Mouse (Mus musculus) right cerebral cortex, postnatal 4 days (tissue): ENCODE measurements at regions not wholly inside any gene's neighbourhood (a gene's known extent, or its start where the extent isn't known, plus 50 kb on each side); places are given as distances from the start of the nearest gene placed in this dataset.

Experiments
- DNase-seq: peaks from one replicate; pipeline ENCODE4 v3.0.0-alpha.2; 2022

DNA sequence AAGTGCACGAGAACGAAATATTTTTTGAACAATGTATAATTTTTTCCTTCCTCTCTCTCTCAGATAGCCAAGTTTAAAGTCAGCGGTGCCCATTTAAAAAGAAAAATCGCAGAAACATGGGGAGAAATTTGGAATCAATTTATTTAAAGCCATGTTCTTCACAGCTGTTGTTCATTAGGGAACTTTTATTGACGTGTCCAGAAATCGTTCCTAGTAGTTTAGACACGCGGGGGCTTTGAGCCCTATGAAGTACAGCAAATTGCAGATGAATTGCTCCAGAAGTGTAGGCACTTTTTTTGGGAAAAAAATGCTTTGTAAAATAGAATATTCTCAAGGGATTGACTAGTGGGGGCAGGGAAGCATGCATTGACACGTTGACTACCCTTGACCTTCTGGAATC, 182.8 kb downstream of the Rdh14 start:
- no peak for DNase-seq

DNA sequence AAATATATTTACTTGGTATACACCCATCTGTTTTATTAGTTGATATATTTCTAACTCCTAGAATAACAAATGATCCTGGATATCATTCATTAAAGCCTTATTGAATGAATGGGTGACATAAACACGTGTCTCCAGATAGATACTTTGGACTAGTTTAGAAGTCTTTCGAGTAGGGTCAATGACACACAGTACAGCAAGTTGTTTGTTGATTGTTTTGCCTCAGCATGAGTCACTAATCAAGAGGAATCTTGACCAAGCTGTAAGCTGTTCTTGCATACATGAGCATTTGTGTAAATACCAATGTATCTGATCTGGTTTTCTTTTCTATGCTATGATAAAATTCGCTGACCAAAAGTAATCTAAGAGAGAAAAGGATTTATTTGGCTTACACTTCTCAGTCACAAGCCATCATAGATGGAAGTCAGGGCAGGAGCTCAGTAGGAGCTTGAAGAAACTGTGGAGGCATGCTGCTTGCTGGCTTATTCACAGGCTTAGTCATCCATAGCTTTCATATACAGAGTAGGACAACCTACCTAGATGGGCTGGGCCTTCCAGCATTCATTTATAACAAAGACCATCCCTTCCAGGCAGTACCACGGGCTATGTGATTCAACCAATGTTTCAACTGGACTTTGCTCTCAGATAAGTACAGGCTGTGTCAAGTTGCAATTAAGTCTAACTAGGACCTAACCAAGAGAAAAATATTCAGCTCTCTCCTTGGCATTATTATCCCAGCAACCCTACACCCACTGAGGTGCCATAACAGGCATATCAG, 192.5 kb downstream of the Rdh14 start:
- no peak for DNase-seq

DNA sequence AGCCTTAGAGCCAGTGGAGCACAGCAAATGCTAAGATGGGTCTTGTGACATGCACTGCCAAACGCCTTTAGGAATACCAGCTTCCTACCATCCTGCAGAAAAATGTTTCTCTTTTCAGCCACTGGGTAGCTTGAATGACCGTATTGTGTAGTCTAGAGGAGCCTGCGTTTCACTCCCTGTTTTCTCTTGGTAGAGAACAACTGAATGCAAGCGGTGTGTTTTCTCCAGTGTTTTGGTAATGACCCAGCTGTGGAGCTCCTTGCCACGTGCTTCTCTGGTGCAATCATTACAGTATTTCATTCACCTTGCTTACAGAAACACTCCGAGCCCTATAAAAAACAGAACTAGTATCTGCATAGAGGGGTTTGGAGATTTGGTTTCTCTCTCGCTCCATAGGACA, 193.5 kb downstream of the Rdh14 start:
- no peak for DNase-seq

DNA sequence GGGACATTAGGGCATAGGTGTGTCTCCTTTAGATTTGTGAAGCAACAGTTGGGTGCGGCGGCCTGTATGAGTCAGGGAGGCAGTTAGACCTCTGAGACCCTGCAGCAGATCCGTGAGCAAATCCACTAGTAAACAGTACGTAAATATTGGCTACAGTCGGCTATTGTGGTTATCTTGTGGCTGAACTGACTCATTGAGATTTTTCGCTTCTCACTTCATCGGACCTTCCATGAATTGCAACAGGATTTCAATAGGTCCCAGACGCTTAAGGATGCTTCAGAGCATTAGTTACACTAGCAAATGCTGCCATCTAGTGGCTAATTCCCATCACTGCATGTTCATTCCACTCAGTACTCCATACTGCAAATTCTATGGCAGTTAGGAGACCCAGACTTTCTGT, 199.0 kb downstream of the Rdh14 start:
- peak; percentile 65 for DNase-seq

DNA sequence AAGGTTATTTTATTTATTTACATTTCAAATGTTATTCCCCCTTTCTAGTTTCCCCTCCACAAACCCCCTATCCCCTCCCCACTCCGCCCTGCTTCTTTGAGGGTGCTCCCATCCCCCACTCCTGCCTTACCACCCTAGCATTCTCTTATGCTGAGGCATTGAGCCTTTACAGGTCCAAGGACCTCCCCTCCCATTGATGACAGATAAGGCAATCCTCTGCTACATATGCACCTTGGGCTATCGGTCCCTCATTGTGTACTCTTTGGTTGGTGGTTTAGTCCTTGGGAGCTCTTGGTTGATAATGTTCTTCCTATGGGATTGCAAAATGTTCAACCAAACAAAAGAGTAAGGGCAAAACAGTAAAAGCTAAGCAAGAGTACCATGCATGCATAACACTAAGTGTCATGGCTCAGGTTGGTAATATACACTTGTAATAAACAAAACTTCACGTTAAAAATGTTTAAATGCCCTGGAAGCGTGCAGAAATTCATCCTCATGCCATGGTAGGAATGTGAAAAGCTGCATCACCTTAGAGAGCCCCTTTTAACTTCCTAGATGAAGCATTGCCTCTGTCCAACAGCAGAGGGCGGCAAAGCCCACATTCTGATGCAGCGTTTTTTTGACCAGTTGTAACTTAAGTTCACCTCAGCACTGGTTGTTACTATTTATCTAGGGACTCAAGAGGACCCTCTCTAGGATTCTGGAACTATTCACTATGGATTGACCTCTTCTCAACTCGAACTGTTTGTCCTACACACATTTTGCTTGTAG, 207.6 kb downstream of the Rdh14 start:
- DNase-seq, result peak; percentile 83

DNA sequence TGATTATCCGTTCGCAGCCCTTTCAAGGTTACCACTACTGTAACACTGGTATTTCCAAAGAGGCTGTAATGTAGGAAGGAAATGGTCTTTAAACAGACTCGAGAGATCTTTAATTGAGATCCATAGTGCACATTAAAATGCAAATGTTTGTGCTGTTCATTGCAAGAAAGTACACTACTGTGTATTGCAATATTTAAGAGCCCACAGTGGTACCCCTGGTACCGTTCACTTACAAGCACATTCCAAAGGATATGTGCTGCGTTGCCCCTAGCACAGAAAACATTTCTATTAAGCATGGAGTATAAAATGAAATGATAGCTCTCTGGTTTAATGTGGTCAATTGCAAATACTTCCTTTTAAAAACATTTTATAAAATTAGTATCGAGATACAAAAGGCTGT, 209.5 kb downstream of the Rdh14 start:
- DNase-seq, result no peak

DNA sequence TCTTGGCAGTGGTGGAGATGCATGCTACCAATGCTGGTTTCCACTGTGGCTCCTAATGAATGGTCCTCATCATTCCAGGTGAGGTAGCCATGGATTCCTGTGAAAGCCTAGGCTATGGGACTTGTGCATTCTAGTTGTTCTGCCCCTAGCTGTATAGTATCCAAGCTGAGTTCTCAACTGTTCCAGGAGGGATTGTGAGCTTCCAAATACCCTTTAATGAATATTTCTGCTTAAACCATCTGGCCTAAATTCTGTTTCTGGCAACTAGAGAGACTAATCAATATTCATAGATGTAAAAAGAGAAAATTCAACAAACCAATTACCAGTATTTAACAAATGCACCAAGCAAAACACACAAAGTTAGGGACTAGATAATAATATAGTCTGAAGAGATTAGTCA, 227.7 kb downstream of the Rdh14 start:
- DNase-seq, result no peak

DNA sequence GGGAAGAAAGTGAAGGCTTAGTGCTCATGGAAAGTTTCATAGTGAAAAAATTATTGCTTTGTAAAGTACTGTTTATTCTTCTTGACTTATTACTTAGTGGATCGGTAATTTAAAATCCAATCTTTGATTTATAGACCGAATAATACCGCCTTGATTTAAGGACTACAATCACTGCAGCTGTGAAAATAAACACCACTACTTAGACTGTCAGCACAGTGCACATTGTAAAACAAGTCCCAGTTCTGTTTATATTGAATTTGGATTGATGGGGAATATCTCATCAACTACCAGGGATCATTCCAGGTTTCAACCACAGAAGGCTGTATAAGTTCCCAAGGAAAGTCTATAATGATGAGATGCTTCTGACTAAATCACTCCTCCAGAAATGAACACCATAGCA, 230.0 kb downstream of the Rdh14 start:
- no peak for DNase-seq

DNA sequence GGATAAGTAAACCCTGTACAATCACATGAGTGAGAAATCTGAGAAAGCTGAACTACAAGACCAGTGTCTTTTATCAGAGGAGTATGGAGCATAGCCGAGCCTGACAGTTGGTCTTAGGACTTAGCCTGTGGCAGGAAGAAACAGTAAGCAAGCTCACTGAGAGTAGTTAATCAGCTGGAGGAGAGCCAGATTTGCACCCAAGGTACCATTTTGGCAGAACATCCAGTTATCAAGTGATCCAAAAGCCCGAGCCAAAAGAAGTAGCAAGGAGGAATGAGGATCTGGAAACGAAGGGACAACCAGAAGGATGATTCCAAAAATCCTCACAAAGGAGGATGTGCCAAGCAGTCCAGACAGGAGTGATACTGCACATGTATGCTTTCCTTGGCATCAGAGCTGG, 248.0 kb downstream of the Rdh14 start:
- no peak for DNase-seq

DNA sequence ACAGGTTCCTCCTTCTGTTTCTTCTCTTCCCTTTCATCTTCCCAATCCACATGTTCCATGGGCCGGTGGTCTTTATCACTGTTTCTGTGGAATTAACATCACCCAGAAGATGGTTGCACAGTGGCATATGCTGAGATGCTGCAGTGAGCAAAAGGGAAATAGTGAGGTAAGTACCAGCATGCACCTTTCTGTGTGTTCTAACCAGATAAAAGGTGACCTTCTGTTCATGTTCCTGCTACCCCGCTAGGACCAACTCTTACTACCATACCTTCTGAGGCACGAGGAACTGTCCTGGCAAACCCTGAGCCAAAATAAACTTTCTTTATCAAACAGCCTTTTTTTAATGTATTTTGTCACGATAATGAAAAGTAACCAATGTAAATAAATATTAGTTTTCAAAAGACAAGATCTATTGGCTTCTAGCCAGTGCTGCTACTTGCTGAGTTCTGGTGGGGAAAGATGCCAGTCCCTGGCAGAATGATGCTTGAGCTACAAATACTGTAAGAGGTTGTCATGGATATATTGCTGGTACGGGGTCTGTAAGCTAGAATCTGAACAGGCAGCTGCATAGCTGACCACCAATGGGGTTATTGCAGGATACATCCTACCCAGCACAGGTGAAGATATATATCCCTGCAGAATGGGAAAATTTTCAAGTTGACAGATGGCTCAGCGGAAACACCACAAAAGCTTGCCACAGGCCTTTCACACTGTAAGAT, 264.1 kb downstream of the Rdh14 start:
- peak; percentile 9 for DNase-seq

DNA sequence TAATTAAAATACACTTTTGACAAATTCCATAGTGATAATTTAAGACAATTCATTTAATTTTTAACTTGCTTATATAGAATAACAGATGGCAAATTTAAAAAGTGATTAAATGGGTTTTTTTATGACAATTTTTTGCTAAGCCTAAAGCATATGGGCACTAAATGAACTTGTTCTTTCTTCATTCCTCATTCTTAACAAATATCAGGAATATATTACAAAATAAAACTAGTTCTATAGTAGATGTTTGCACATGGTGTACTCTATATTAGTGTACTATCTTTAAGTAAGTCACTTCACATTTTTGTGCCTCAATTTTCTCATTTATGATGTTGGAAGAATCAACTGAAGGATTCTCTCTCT, 264.6 kb downstream of the Rdh14 start:
- no peak for DNase-seq

DNA sequence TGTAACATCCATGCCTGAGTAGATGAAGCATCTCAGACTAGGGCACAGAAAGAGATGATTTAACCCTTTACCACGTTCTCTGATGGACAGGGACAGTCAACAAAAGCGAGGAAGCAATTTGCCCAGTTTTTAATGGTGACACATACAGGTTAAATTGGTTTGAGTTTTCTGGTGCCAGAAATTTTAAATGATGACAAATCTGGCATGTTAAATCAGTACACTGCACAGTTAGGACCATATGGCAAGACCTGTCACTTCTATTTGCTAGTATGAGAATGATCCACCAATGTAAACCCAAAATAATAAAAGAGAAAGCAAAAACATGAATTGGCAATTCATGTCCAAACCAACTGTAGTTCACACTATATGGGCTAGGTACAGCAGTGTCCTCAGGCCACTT, 268.3 kb downstream of the Rdh14 start:
- DNase-seq, result no peak

DNA sequence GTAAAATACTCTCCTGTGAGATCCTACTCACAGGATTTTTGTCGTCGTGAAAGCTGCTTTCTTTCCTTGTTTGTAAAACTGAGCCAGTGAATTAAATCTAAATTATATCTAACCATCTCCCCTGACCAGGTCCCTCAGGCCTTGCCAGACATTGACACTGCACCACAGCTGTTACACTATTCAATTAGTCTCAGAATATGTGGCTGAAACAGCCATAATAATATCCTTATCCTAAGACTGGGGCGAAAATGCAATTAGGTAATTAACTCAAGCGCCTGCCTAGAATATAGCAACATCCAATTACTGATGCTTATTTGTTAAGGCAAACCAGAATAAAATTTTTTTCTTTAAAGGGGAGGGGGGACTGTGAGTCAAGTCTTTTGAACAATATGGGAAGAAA, 296.2 kb downstream of the Rdh14 start:
- no peak for DNase-seq
